In the genomic region with DNA sequence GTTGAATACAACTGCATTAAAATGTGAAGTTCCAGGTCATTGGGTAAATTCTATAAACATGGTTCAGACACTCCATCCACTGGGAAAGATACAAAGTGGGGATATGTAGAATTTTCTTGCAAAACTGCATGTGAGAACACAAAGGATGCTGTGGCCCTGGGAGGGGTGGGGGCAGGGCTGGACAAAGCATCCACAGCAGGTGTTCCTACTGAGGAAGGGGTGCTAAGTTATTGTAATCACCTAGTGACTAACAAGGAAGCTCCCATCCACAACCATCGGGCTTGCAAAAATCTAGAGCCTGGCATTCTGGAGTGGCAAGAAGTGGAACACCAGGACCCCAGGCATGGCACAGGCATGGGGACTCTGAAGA, we compare ENCODE assay signal across 19 mouse cellular contexts.
A peak's percentile ranks its signal among the peaks of the same experiment; 100 is the strongest.
DNase-seq lines count a peak whose midpoint lies in the region; ATAC-seq lines count a peak whose summit lies in the region.
"Had no signal": no experiment of that assay in that cellular context is flagged by ENCODE, and none has a peak within 500 bp of the region (broad histone marks: within the 10 kb centered on the region; RNA-seq: fewer than 3 reads in every experiment).

No protein-coding gene starts in this region.

- H3K4me1 ChIP-seq in forebrain, embryonic 12.5 days, result peaks cover 56% of the 10 kb centered on the region
- peaks cover 21% of the 10 kb centered on the region for H3K4me1 ChIP-seq in forebrain, embryonic 16.5 days (replicated peaks; ENCODE audit: control insufficient read depth, insufficient read depth, low read length)
- H3K4me1 ChIP-seq in hindbrain, embryonic 13.5 days (replicated peaks), result peaks cover 65% of the 10 kb centered on the region
- peaks cover 56% of the 10 kb centered on the region for H3K4me1 ChIP-seq in neural tube, embryonic 13.5 days (replicated peaks)

- WGBS in forebrain, embryonic 12.5 days, result 34% methylated on average over 1 of the region's 1 CpGs
- 20% methylated on average over 1 of the region's 1 CpGs for WGBS in forebrain, embryonic 16.5 days
- WGBS in hindbrain, embryonic 13.5 days, result 30% methylated on average over 1 of the region's 1 CpGs
- 47% methylated on average over 1 of the region's 1 CpGs for WGBS in neural tube, embryonic 13.5 days

- H3K27me3 ChIP-seq in forebrain, embryonic 12.5 days, result no peaks in the 10 kb centered on the region
- no peaks in the 10 kb centered on the region for H3K27me3 ChIP-seq in forebrain, embryonic 16.5 days (replicated peaks; ENCODE audit: control insufficient read depth, insufficient read depth, low read length)
- H3K27me3 ChIP-seq in hindbrain, embryonic 13.5 days, result no peaks in the 10 kb centered on the region
- H3K27me3 ChIP-seq in neural tube, embryonic 13.5 days, result no peaks in the 10 kb centered on the region
- H3K27me3 ChIP-seq: limb, embryonic 12.5 days; liver, embryonic 13.5 days; lung, embryonic 15.5 days had no signal

- H3K27ac ChIP-seq in forebrain, embryonic 12.5 days, result peak overlapping the region; percentile 68
- H3K27ac ChIP-seq in forebrain, embryonic 16.5 days (ENCODE audit: low read length), result no peak overlapping the region
- peak overlapping the region; percentile 73 for H3K27ac ChIP-seq in hindbrain, embryonic 13.5 days
- H3K27ac ChIP-seq in neural tube, embryonic 13.5 days (replicated peaks), result peak overlapping the region; percentile 64
- H3K27ac ChIP-seq: limb, embryonic 12.5 days; liver, embryonic 13.5 days; lung, embryonic 15.5 days; stomach, postnatal 0 days had no signal

- no peak overlapping the region for H3K9ac ChIP-seq in forebrain, embryonic 12.5 days
- no peak overlapping the region for H3K9ac ChIP-seq in forebrain, embryonic 16.5 days (replicated peaks; ENCODE audit: low read depth, low read length)
- peak overlapping the region; percentile 43 for H3K9ac ChIP-seq in hindbrain, embryonic 13.5 days
- H3K9ac ChIP-seq in neural tube, embryonic 13.5 days, result 0 out of 2 replicates have a peak overlapping the region, but pooled peaks have one; percentile 18
- H3K9ac ChIP-seq: limb, embryonic 12.5 days; liver, embryonic 13.5 days; lung, embryonic 15.5 days had no signal

- ATAC-seq in forebrain, embryonic 12.5 days (ENCODE audit: low FRiP score), result no peak
- ATAC-seq in forebrain, embryonic 16.5 days, result no peak
- ATAC-seq in hindbrain, embryonic 13.5 days (ENCODE audit: low FRiP score), result no peak
- no peak for ATAC-seq in neural tube, embryonic 13.5 days (ENCODE audit: low read depth)
- no peak for ATAC-seq in activated CD4-positive, CD25-positive, alpha-beta regulatory T cell, adult 4 months

- no peak overlapping the region for H3K4me2 ChIP-seq in forebrain, embryonic 12.5 days
- no peak overlapping the region for H3K4me2 ChIP-seq in forebrain, embryonic 16.5 days (ENCODE audit: low read length)
- no peak overlapping the region for H3K4me2 ChIP-seq in hindbrain, embryonic 13.5 days
- no peak overlapping the region for H3K4me2 ChIP-seq in neural tube, embryonic 13.5 days
- H3K4me2 ChIP-seq: limb, embryonic 12.5 days; liver, embryonic 13.5 days; lung, embryonic 15.5 days had no signal

- no peak overlapping the region for H3K4me3 ChIP-seq in forebrain, embryonic 12.5 days (replicated peaks)
- no peak overlapping the region for H3K4me3 ChIP-seq in forebrain, embryonic 16.5 days (replicated peaks; ENCODE audit: low read length)
- H3K4me3 ChIP-seq in hindbrain, embryonic 13.5 days, result no peak overlapping the region
- no peak overlapping the region for H3K4me3 ChIP-seq in neural tube, embryonic 13.5 days
- H3K4me3 ChIP-seq: limb, embryonic 12.5 days; liver, embryonic 13.5 days; lung, embryonic 15.5 days had no signal

- no peaks in the 10 kb centered on the region for H3K9me3 ChIP-seq in forebrain, embryonic 12.5 days
- H3K9me3 ChIP-seq in forebrain, embryonic 16.5 days (ENCODE audit: control insufficient read depth, low read length), result no peaks in the 10 kb centered on the region
- no peaks in the 10 kb centered on the region for H3K9me3 ChIP-seq in hindbrain, embryonic 13.5 days
- H3K9me3 ChIP-seq in neural tube, embryonic 13.5 days, result no peaks in the 10 kb centered on the region
- H3K9me3 ChIP-seq: G1E; limb, embryonic 12.5 days; liver, embryonic 13.5 days; lung, embryonic 15.5 days had no signal

- no peaks in the 10 kb centered on the region for H3K36me3 ChIP-seq in forebrain, embryonic 12.5 days (replicated peaks)
- no peaks in the 10 kb centered on the region for H3K36me3 ChIP-seq in forebrain, embryonic 16.5 days (ENCODE audit: control insufficient read depth, insufficient read depth)
- no peaks in the 10 kb centered on the region for H3K36me3 ChIP-seq in hindbrain, embryonic 13.5 days
- H3K36me3 ChIP-seq in neural tube, embryonic 13.5 days, result no peaks in the 10 kb centered on the region
- H3K36me3 ChIP-seq: G1E; limb, embryonic 12.5 days; liver, embryonic 13.5 days; lung, embryonic 15.5 days had no signal

- DNase-seq in thymus, postnatal 14 days, result peak; percentile 31
- no peak for DNase-seq in thymus, postnatal 4 days
- no peak for DNase-seq in frontal cortex, adult 2 months (ENCODE audit: extremely low spot score in 1 of 2, low spot score in 1 of 2)
- DNase-seq: adrenal gland, postnatal 10 days; B cell, adult 2 months; gastrocnemius, postnatal 10 days; heart, adult 18-20 months; kidney, adult 2 months; kidney, postnatal 25 days; liver, embryonic 13.5 days had no signal

Comparison
In these comparisons a context has a peak if more than half of its experiments do, and no peak if none do; other contexts are left out.
1. H3K9ac ChIP-seq: peak in hindbrain, embryonic 13.5 days (single experiment) and neural tube, embryonic 13.5 days (single experiment); none in forebrain, embryonic 12.5 days (single experiment) and forebrain, embryonic 16.5 days (single experiment).